Mouse (Mus musculus) adrenal gland, postnatal 4 days (tissue): ENCODE data around the gene Gjb5. TPM values are rescaled to one million over a fixed set of nuclear protein-coding genes. Genes with fewer than 3 reads are reported as not detected.
A peak's percentile ranks its signal among the peaks of the same experiment; 100 is the strongest.

Experiments used
- DNase-seq, 2 experiments: peaks; one replicate each; pipeline ENCODE4 v3.0.0; 2021 to 2022; ENCODE audit warnings: low spot score in 2 of 2, mixed read lengths in 2 of 2
- total RNA-seq, 2 experiments: library from RNA; stranded (reverse); gene quantifications; 2 replicates each; pipeline ENCODE4 v1.2.3; 2021

Gjb5 gene
- total RNA-seq, 2 experiments from 2014 or later: 0.65 to 1.1 TPM

DNA sequence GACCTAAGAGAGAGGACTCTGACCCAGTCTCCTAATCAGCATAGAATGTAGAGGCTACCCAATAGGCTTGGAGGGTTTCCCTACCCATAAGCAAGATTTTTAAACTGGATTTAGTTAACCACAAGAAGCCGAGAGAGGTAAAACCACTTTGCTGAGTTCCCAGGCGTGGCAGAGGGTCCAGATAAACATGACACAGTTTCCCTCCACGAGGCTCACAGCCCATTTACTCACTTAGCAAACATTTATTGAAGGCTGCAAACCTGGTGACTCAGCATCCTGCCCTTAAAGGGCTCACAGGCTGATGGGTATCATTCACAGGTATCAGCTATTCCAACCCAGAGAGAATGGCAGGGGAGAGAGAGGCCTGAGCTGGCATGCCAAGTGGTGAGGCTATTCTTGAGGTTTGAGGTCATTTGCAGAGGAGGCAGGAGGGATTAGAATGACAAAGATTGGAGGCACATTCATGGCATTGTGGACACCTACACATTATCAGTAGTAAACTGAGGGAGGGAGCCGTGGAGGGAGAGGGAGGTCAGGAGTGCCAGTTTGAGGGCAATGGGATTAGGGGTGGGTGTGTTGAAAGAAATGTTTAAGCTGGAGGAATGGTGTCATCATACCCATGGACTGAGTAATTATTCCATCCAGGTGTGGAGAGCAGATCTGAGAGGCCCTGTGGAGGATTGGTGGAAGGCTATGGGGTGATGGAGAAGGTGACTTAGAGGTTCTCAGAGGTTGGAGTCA lies 8.3 kb downstream of the Gjb5 start:
- no peak for DNase-seq

DNA sequence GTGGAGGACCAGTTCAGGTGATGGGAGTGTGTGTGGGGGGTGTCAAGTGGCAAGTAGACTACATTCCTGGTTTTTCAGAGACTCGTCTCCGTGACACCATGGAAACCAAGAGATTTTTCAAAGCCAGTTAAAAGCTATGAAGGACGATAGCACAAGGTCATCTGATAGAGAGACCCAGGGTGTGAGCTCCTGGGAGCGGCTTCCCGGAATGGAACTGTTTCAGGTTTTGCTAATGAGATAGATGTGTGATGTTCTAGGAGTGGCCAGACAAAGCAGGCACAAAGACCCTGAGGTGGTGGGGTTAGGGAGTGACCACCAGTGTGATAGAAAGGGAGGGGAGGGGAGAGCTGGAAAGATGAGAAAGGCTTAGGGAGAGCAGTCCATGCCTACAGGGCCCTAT lies 13.0 kb downstream of the Gjb5 start:
- no peak for DNase-seq

DNA sequence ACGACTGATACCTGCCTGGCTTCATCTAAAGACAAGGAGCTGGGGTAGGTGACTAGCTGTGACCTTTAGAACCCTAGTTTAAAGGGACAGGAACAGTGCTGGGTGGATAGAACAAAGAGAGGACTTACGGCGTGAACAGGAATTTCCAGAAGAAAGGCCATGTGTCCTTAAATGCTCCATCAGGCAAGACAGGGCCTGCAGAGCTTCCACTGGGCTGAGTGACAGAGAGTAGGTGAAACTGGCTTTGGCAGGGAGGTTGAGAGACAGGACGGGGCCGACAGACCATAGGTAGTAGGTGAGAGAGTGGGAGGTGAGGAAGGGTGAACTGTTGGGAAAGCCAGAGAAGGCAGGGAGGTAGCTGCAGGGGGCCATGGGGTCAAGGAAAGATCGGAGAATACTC lies 16.6 kb downstream of the Gjb5 start:
- no peak for DNase-seq

DNA sequence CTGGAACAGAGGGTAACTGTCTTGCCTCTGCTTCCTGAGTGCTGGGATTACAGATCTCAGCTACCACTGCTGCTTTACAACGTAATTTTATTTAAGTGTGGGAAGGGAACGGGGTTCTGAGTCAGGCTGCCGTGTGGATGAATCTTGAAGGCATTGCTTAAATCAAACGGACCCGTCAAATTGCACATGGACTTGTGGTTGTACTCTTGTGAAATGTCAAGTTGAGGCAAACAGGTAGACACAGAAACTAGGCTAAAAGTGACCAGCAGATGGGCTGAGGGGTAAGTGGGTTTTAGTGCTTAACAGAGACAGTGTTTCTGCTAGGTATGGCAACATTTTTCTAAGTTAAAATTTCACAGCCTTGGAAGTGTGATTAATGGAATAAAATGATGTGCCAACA lies 20.3 kb downstream of the Gjb5 start:
- DNase-seq: no peak

GRCm38 (mm10) chr4:127334870-127335504 lies 23.0 kb downstream of the Gjb5 start:
- DNase-seq: no peak

DNA sequence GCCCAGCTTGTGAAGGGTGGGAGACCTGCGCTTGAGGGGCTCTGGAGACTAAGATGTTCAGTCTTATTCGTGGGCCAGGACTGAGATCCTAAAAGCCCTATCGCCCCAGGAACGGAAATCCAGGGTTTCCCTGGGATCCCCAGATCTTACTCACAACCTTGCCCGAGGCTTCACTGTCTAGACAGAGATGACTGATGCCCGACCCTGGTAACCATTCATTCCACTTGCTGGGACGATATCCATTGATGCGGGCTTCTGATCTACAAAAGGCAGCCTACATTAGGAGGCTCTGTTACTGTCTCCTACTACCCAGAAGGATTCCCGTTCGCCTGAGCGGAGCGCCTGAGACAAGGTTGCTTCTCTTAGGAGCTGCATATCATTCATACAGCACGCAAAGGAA lies 26.8 kb downstream of the Gjb5 start:
- DNase-seq: no peak

- no peak for DNase-seq
Measured at GRCm38 (mm10) chr4:127330181-127331100, 27.5 kb downstream of the Gjb5 start, which contains the start of gene Gjb3. TSS of gene Gjb3 (minus strand) at chr4:127330844.

DNA sequence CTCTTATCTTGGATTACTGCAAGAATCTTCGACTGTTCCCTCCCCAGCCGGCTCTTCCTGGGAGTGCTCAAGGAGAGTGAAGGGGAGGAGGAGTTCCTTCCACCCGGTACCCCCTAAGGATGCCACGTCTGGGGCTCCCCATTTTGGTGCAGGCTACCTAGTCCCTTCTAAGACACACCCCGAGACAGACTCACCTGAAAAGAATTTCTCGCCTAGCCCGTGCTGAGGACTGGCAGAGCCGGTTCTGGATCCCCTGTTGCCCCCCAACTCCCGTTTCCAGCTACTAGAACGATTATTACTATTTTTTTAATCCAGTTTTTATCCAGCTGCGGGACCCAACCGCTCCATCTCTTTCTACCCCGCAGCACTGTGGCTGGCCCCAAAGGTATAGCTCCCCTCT lies 28.2 kb downstream of the Gjb5 start:
- DNase-seq: no peak

- no peak for DNase-seq
Measured at GRCm38 (mm10) chr4:127329046-127329445, 28.9 kb downstream of the Gjb5 start.

- DNase-seq: no peak
Measured at GRCm38 (mm10) chr4:127328378-127328777, 29.6 kb downstream of the Gjb5 start.

DNA sequence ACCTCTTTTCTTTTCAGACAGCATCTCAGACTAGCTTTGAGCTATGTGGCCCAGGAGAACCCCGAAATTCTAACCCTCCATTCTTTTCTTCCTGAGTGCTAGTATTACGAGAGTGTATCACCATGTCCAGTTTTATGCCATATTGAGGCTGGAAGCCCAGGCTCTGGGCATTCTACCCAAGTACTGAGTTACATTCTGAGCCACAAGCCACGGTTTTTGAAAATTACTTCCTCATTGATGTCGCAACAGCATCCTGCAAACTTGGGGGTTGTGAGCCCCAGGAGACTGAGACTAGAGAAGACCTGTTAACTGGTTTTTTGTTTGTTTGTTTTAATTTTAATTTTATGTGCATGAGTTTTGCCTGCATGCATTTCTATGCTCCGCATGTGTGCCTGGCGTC lies 30.2 kb downstream of the Gjb5 start:
- DNase-seq: no peak

- no peak for DNase-seq
Measured at GRCm38 (mm10) chr4:127327258-127327657, 30.7 kb downstream of the Gjb5 start.

DNA sequence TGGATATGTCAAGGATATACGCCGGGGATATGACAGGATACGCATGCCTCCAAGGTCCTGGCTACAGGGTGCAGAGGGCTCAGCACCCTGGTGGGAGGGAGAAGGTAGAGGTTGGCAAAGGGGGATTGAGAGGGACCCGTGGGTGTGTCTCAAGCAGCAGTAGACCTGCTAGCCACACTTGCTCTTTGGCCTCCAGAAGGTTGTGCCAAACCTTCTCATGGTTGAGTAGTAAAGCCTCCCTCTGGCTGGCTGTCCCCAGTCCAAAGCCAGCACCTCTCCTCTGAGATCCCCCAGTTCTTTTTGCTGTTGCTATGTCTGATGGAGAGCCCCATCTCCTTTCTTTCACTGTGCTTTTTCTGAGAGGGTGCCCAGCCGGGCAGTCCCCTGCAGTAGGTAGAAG lies 32.7 kb downstream of the Gjb5 start:
- DNase-seq: no peak

DNA sequence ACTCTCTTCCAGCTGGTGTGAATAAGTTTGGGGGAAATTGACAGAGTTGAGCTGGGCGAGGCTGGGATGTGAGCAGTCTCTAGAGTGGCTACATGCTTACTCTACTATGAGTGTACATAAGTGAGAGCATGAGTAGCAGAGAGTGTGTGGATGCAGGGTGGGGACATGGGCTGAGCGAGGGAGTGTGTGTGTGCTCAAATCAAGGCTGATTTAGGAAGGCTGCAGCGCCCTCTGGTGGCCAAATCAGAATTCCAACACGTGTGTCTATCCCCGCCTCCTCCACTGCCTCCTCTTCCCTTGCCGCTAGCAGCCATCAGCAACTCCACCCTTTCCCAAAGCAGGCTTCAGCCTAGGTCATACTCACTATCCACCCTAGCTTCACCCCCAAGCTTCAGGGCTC lies 33.2 kb downstream of the Gjb5 start:
- peak; percentile 41 to 57 for DNase-seq

DNA sequence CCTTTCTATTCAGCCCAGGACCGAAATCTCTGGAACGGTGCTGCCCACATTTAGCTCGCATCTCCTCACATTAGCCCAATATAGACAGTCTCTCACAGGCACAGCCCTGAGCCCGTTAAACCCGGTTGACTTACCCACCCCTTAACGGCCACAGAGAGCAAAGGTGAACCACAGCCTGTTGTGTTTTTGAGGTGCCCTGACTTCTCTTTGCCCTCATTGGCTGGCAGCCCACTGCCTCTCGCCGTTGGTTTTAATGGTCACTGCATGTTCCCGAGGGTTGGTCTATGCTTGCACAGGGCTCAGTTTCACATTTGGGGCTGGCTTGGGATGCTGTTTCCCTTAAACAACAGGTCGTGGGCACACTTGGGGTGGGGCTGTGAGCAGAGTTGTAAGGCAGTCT lies 33.7 kb downstream of the Gjb5 start:
- DNase-seq: no peak

DNA sequence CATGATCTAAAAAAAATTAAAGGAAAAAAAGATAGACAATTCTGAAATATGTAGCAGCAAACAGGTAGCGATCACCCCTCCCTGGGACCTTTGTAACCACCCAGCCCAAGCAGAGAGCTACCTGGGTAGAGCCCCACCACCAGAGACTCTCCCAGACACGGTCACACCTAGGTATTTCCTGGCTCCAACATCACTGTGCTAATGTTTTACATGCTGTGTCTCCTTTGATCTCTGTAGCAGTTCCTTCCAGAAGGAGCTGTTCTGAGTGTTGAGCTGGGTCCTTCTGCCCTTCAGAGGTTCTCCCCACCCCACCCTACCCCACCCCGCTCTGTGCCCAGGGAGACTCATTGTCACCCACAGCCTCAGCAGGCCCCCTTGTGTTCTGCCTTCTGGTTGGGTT lies 34.3 kb downstream of the Gjb5 start:
- DNase-seq: no peak

GRCm38 (mm10) chr4:127319613-127320012 lies 38.4 kb downstream of the Gjb5 start:
- DNase-seq: peak in 1 of 2 experiments; percentile 48

DNA sequence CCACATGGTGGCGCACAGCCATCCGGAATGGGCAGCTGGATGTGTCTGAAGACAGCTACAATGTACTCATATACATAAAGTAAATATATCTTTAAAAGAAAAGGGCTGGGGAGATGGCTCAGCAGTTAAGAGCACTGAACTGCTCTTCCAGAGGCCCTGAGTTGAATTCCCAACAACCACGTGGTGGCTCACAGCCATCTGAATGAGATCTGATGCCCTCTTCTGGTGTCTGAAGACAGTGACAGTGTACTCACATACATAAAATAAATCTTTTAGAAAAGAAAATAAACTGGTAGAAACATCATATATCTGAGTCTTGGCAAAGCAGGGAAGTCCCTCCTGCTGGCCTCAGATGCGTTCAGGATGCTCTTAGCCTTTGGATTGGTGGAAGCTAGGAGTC lies 40.8 kb downstream of the Gjb5 start:
- no peak for DNase-seq

GRCm38 (mm10) chr4:127315753-127316152 lies 42.2 kb downstream of the Gjb5 start:
- no peak for DNase-seq

- no peak for DNase-seq
Measured at GRCm38 (mm10) chr4:127314585-127314984, 43.4 kb downstream of the Gjb5 start.

DNA sequence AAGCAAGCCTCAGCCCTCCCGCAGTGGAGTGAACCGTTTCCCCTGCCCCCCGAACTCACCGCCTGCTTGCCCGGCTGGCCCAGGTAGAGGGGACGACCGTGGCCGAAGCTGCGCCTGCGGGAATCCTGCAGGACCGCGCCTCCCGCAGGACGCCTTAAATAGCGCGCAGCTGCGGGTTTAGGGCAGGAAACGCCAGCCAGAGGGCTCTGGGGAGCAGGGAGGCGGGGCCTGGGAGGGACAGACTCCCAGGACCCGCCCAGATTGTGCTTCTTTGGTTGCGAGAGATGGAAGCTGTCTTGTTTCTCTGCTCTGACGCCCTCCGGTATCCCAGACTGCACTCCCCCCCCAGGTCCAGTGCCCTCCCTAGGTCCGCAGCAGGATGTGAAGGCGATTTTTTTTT lies 44.1 kb downstream of the Gjb5 start, which contains the start of gene Gja4:
Gene Gja4, minus strand, starts transcription at position 179 of the 400 bp plus-strand sequence.
- DNase-seq: peak in 1 of 2 experiments; percentile 57

- no peak for DNase-seq
Measured at GRCm38 (mm10) chr4:127312349-127312748, 45.6 kb downstream of the Gjb5 start.
